Mouse (Mus musculus): ENCODE measurements at regions not wholly inside any gene's neighbourhood (a gene's known extent, or its start where the extent isn't known, plus 50 kb on each side); places are given as distances from the start of the nearest gene placed in this dataset.

DNA sequence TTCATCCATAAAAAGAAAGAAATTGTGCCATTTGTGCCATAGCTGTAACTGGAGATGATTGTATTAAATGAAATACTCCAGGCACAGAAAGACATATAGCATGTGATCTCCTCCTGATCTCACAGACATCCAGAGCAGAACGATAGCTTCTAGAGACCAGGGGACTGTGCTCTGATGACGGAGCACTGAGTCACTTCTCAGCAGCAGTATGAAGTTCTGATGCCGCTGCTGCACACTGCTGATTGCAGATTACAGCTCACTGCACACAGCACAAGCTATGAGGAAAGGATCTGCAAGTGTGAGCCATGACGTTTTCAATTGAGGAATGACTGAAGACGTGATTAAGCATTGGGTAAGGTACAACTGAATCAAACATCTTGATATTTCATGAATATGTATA lies 190.6 kb upstream of the Adamts9 start:
- no peak for DNase-seq (ENCODE audit: low spot score)

- DNase-seq (ENCODE audit: low spot score), result no peak
These were observed 187.8 kb upstream of the Adamts9 start for GRCm38 (mm10) chr6:93130946-93131685.

GRCm38 (mm10) chr6:93119482-93119881 lies 176.2 kb upstream of the Adamts9 start:
- no peak for DNase-seq (ENCODE audit: low spot score)

DNA sequence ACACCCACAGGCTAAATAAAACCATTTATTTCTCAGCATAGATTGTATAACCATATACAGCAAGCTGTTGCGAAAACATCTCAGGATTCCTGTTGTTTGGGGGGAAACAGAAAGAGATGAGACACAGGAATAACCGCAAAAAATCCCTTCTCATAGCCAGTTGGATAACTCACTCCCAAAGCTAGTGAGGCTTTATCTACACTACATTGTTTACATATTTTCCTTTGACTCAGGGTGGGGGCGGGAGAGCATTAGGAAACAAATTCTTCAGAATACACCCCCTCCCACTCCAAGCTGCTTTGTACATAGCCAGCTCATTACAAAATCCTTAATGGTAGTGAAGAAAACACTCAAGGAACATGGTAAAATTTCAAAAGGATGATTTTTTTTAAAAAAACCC lies 170.1 kb upstream of the Adamts9 start:
- no peak for DNase-seq (ENCODE audit: low spot score)

- no peak for DNase-seq (ENCODE audit: low spot score)
These were observed 151.6 kb upstream of the Adamts9 start for GRCm38 (mm10) chr6:93094730-93095360.

GRCm38 (mm10) chr6:93093770-93094169 lies 150.5 kb upstream of the Adamts9 start:
- DNase-seq (ENCODE audit: low spot score), result peak; percentile 11

DNA sequence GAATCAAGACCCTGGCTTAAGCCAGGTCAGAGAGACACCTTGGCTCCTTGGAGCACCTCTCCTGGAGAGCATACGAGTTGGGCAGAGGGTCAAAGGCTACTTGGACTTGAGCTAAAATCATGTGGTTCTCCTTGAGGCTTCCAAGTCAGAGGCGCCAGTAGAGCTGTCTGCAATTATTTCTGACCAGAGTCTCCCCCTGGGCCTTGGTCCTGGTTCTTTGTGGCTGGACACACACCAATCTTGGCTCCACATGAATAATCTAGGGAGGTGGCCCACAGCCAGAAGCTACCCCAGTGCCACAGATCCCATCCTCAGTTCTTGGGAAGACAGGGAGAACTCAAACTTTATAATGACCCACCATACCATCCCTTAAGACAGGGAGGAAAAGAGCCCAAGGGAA lies 144.0 kb upstream of the Adamts9 start:
- DNase-seq (ENCODE audit: low spot score), result peak; percentile 12

DNA sequence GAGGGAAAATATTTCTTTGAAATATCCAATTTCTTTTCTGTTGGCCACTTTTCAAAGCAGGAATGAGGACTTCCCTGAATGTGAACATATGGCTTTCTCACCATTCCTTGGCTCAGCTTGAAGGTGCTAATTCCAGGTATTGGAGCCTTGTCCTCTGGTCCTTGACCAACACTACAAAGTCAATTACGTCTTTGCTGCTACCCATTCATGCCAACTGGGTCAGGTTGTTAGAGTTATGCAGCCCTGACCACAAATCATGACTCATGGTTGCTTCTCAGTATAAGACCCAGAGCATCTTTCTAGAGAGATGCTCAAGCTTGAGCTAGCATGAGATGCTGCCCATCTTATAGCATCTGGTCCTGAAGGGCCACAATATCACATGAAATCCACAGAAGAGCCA lies 141.0 kb upstream of the Adamts9 start:
- no peak for DNase-seq (ENCODE audit: low spot score)

GRCm38 (mm10) chr6:93083716-93084115 lies 140.4 kb upstream of the Adamts9 start:
- DNase-seq (ENCODE audit: low spot score), result no peak

DNA sequence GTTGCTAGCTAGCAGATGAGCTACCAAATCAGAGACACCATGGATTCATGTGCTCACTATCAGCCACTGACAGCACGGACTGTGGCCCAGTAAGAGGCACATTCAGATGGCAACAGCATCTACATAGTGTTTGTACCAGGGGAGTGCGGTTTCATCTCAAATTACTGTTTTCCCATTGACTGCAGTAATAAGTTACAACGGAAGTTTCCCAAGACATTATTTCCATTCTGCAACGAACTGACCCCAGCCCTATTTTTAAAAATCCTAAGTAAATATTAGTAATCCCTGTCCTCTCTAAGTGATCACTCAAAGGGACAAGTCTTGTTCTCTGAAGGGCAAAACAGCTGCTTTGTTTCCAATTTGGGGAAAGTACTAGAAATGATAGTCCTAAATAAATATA lies 138.9 kb upstream of the Adamts9 start:
- no peak for DNase-seq (ENCODE audit: low spot score)

DNA sequence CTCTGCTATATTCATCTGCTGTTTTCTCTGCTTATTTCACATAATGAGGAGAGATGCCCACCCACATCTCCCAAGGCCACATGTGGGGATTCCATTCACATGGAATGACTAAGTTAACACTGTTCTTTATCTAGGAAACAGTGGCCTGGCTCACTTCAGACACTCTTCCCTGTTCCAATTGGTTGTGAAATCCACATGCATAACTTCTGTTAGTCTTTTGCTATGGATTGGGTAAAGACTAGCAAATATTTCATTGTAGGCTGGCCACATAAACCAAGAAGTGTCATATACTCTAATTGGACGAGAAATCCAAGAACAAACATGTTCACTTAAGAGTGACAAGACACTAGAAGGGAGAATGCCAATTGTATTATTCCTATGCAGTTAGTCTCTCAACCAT lies 133.4 kb upstream of the Adamts9 start:
- no peak for DNase-seq (ENCODE audit: low spot score)

DNA sequence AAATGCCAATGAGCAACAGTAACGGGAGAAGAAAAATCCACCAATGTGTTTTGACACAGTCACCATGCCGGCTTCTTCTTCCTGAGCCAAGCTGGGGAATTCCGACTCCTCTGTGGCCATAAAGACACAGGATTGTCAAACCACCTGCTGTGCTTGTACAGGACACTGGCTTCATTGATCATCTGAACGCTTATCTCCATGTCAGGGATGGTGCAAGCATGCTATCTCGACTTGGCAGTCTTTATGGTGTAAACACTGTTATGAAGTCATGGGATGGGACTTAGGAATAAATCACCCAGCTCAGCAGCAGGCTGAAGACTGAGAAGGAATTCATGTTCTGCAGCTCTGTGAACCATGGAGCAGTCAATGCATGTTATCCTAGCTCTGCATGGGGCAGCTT lies 132.6 kb upstream of the Adamts9 start:
- no peak for DNase-seq (ENCODE audit: low spot score)

- no peak for DNase-seq (ENCODE audit: low spot score)
These were observed 131.7 kb upstream of the Adamts9 start for GRCm38 (mm10) chr6:93075011-93075410.

DNA sequence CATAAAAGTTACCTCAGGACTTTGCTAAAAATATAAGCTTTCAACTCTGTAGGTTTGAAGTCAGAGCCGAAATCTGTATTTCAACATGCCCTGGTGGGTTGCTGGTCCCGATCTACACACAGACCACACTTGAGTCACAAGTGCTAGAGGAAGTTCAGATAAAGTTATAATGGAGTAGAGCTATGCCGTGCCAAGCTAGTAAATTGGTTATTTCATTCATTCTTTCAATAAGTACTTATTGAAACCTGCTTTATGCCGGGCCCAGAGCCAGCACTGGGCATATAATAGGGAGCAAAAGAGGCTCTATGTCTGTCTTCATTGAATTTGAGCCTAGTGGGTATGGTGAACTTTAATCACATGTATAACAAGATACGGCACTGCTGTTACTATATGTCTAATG lies 127.6 kb upstream of the Adamts9 start:
- DNase-seq (ENCODE audit: low spot score), result no peak

DNA sequence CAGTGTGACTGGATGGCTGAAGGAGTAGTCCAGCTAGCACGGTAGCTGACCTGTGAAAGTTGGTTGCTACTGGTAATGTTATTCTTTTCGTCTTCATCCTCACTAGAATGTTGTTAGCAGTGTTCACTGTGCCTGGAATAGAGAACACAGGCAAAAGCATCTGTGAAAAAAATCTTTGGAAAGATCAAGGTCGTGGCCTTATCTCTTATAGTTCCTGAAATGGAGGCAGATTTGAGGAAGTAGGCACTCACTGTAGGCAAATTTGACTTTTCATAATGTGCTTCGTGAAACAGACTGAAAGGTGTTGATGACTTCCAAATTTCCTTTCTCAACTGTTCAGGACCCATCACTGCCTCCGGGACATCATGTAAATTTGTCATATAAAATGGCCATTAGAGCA lies 124.5 kb upstream of the Adamts9 start:
- no peak for DNase-seq (ENCODE audit: low spot score)

DNA sequence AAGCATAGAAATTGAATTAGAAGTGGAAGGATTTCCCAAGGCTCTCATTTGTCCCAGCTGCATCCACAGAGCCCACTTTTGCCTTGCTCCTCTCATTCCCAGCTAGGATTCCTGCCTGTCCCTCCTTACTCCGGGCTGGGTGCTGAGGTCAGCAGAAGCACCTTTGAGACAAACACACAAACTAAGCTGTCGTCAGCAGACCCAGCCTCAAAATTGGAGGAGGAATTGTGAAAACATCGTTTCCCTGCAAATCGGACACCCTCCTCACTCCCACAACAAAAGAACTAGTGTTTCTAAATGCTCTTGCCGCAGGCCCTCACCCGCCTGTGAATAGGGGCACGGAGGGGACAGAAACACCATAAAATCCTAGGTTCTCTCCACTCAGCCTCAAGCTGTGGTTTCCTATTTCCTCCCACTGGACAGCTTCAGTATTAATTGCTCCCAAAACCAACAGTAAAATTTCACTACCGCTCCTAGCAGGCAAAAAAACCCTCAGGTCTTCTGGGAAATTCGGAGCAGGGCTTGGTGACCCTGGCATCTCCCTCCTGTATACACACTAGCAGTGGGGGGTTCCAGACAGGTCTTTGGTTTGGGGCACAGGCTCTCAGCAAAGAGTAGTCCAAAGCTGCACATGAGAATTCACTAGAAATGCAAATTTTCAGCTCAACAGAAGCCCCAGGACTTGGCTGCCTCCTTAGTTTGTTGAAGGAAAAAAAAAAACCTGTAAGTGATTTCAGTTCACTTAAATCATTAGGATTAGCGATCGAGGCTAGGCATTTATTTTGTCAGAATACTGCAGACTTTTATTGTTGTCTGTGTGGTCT lies 123.5 kb upstream of the Adamts9 start:
- no peak for DNase-seq (ENCODE audit: low spot score)

GRCm38 (mm10) chr6:93065917-93066552 lies 122.7 kb upstream of the Adamts9 start:
- DNase-seq (ENCODE audit: low spot score), result peak; percentile 9

DNA sequence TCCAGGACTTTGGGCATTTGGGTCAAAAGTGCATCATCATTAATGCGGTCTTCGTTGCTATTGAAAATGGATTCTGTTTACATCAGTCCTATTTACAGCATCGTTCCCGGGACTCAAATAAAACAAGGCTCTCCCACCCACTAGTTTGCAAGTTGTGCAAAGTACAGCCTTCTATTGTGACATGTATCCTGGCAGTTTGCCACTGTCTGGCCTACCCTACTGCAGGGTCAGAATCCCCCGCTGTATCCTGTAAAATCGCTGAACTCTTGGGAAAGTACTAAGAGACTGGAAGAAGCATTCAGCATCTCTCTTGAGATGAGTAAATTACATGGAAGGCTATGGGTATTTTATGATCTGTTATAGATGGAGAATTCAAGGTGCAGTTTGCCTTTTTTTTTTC lies 122.1 kb upstream of the Adamts9 start:
- no peak for DNase-seq (ENCODE audit: low spot score)

GRCm38 (mm10) chr6:93064366-93064765 lies 121.1 kb upstream of the Adamts9 start:
- DNase-seq (ENCODE audit: low spot score), result no peak

GRCm38 (mm10) chr6:93061741-93062140 lies 118.4 kb upstream of the Adamts9 start:
- DNase-seq (ENCODE audit: low spot score), result no peak

- DNase-seq (ENCODE audit: low spot score), result no peak
These were observed 102.2 kb upstream of the Adamts9 start for GRCm38 (mm10) chr6:93045524-93045923.

GRCm38 (mm10) chr6:93041041-93041440 lies 97.7 kb upstream of the Adamts9 start:
- no peak for DNase-seq (ENCODE audit: low spot score)
